Mouse (Mus musculus): ENCODE measurements around the gene Gm43518.
A peak's percentile ranks its signal among the peaks of the same experiment; 100 is the strongest.

Gm43518 gene

DNA sequence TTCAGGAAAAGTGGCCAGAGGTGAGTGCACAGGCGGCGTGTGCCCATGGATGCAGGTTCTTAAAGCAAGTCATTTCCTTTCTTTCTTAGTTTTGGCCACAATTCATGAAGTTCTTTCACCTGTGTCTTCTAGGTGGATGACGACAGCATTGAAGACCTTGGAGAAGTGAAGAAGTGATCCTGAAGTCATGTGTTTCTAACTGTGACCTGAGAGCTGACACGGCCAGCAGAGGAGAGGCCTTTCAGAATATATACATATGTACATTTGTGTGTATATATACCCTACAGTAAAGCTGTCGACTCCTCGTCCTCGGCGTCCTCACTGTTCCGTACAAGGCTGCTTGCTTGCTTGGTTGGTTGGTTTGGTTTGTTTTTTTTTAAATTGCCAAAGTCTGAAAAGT, at the start of gene Gm43518:
Gene Gm43518, plus strand, starts transcription at position 301 of the 400 bp plus-strand sequence.
- DNase-seq (ENCODE audit: low spot score in 2 of 2), result no peak

DNA sequence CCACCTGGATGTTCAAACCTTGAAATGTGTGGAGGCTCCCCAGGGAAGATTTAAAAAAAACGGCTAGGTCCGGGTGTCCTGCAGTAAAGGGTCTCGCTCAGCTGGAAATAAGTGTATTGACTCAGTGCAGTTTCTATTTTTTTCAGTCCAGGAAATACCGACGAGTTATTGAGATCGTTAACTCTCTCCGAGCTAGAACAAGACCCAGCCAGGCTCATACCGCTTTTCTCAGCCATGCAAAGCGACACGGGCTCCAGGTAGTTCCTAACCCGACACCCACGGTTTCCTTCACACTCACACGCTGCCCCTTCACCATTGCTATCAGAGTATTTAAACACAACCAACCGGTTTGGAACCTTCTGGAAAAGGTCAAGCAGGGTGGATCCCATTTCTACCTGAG, 49.2 kb upstream of the Gm43518 start:
- no peak for DNase-seq (ENCODE audit: low spot score in 2 of 2)

DNA sequence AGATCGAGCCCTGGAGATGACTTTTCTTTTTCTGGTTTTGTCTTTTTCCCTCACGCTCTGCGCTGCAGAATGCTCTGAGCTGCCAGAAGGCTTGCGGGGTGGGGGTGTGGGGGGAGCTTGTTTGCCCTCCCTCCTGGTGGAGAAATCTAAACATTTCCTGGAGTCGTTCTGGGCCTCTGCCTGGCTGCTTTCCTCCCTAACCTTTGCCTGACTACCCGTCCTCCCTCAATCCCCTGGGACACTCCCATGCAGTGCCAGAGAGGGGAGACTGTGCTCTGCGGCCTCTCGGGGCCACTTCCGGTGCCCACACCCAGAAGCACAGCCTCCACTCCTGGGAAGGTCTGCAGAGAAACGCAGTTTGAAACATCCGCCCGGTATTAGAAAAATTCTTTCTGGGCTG, 47.3 kb upstream of the Gm43518 start, which contains the start of gene Hcar1:
Gene Hcar1, minus strand, starts transcription at position 93 of the 400 bp plus-strand sequence.
- no peak for DNase-seq (ENCODE audit: low spot score in 2 of 2)

DNA sequence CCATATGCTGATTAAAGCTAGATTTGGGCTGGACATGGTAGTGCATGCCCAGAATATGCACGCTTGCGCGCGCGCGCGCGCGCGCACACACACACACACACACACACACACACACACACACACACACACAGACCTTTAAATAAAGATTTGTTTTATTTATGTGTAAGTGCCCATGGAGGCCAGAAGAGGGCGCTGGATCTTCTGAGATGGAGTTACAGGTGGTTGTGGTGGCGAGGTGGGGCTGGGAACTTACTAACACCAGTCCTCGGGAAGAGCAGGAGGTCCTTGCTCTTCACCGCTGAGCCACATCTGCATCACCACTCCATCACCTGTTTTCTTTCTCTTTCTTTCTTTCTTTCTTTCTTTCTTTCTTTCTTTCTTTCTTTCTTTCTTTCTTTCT, 46.4 kb upstream of the Gm43518 start:
- DNase-seq (ENCODE audit: low spot score in 2 of 2), result no peak

DNA sequence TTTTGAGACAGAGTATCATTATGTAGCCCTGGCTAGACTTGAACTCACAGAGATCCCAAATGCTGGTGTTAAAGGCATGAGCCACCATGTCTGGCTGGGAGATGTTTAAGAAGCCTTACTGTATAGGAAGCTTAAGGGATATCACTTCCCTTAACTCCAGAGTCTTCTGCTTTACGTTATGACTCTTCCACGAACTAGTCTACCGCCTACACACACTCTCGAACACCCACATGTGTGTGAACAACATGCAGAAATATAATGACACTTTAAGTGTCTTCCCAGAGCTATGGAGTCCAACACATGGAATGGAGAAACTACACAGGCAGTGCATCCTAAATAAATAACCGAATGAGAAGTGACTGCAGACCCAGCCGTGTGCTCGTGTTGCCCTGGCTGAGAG, 43.3 kb upstream of the Gm43518 start:
- peak in 1 of 2 experiments; percentile 32 for DNase-seq (ENCODE audit: low spot score in 2 of 2)

DNA sequence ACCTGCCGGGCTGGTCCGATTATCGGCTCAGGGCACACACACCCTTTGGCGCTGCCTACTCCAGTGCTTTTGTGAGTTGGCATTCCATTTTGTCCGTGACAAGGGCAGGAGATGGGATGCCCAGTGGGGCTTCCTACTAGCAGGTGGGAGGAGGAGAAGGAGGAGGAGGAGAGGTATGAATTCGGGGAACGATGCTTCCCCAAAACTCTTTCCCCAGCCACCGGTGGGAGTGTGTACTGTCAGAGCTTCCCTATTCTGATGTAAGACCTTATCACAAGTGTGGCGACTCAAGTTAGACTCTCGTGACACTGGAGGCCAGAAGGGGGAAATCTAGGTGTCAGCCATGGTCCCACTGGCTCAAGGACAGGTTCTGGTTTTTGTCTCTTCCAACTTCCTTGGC, 42.9 kb upstream of the Gm43518 start:
- no peak for DNase-seq (ENCODE audit: low spot score in 2 of 2)

DNA sequence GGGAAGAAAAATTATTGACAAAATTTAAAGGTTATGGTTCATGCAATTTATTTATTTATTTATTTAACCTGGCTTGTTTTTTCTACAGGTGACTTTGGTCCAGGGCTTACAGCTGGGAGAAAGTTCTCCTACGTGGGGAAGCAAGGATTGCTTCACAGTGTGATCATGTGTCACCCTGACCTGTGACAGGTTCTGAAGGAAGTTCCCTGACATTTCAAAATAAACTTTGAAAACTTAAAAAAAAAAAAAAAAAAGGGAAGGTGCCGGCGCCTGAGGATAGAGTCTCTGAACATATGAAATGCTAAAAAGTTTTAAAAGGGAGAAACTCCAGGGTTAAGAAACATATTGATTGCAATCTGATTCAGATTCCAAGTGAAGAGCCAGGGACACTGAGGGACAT, 40.9 kb upstream of the Gm43518 start:
- DNase-seq (ENCODE audit: low spot score in 2 of 2), result no peak

DNA sequence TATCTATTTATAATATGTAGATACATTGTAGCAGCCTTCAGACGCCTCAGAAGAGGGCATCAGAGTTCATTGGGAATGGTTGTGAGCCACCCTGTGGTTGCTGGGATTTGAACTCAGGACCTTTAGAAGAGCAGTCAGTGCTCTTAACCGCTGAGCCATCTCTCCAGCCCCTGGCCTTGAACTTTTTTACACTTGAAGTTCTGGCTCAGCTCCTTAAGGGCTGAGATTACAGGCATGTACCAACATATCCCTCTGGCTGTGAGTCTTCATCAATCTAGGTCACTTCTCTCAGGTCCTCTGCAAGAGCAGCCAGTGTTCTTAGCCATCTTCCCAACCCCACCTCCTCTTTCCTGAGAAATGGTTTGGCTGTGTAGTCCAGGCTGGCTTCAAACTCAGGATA, 36.9 kb upstream of the Gm43518 start:
- DNase-seq (ENCODE audit: low spot score in 2 of 2), result no peak

DNA sequence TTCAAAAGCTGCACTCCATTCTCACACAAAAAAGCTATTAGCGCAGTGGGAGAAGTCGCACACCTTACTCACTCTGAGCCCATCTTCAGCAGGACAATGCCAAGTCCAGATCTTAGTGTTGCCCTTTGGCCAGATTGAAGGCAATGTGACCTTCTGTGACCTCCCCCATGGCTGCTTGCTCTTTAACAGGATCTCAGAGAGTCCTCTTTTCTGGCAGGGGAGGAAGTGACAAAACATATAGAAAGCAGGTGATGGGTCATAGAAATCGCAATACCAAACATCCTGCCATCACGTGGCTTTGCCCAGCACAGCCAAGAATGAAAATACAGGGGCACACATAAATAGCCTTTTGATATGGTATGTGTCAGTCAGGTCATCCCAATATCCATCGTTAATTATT, 36.2 kb upstream of the Gm43518 start:
- DNase-seq (ENCODE audit: low spot score in 2 of 2), result no peak

DNA sequence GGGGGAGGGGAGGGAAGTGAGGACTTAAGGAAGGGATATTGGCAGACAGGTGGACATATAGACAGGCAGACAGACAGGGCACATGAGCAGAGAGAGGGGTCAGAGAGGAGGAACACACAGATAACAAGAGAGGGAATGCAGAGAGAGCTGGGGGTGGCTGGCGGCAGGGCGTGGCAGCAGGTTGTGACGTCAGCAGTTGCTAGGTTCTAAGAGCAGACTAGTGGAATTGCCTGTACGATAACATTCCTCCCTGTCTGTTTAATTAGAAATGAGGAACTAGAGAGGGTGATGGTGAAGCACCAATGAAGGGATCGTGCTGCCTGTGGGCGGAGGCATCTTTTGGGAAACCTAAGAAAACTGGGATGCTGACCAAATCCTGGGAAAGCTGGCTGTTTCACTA, 35.5 kb upstream of the Gm43518 start:
- DNase-seq (ENCODE audit: low spot score in 2 of 2), result peak; percentile 13 to 36

DNA sequence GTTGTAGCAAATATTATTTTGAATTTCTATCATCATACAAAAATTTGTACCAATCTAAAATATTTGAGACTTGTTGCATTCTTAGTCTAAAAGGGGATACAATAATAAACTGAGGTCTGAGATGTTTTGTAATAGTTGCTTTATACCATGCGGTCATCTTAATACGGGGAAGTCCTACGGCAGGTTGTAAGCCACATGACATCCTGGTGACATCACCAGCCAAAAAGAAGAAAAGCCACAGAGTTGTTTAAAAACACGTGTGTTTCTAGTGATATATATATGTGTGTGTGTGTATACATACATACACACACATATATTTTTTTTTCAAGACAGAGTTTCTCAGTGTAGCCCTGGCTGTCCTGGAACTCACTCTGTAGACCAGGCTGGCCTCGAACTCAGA, 33.7 kb upstream of the Gm43518 start:
- no peak for DNase-seq (ENCODE audit: low spot score in 2 of 2)

DNA sequence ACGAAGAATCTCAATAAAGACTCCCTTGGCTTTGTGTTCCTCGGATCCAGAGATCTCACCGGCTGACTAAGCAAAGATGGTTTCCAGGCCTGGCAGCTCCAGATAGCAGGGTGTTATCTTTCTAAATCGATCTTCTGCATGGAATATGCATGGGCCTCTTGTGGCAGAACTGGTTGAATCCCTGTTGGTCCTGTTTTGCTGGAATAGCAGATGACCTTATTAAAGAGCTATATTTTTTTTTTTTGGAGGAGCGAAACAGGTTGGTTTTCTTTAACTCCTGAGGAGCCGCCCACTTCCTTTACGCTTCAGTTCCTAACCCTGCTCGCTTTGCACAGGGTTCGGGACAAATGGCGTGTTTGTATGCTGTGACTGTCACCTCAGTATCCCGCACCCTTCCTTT, 30.8 kb upstream of the Gm43518 start:
- DNase-seq (ENCODE audit: low spot score in 2 of 2), result no peak

DNA sequence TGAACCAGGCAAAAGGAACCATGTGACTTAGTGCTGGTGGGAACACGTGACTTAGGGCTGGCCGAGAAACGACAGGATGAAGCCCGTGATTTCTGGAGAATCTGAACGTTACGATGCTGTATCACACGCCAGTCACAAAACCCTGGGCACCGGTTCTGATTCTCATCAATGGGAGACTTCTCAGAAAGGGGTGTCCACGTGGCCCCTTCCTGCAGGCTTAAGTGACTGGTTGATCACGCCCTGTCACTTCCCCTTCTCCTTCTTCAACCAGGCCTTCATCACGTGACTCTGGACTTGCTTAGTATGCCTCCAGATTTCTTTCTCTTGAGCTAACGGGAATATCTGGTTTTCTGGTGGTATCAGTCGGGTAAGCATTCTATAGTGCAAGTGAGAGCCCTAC, 29.9 kb upstream of the Gm43518 start:
- no peak for DNase-seq (ENCODE audit: low spot score in 2 of 2)

DNA sequence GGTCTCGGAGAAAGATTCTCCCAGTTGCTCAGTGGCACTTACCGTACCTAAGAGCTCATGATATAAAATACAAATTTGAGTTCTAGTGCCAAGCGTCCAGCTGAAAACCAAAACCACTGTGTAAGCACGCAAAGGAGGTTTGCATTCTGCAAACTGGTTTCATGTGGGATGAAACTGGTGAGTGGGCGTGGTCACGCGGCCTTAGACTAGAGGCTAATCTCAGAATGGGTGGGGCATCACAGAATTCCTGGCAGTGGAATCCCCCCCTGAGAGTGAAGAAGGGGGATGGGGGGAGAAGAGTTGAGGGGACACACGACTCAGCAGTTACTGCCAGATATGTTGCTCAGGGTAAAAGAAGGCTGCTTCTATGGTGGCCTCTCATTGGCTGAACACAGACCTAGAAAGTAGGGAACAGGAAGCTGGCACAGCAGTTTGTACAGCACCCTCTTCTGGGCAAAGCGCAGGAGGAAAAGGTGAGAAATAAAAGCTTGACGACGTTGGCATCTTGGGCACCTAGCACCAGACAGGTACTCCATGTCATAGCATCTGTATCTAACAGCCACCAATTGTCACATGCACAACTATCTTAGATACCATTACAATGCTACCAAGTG, 23.1 kb upstream of the Gm43518 start:
- DNase-seq (ENCODE audit: low spot score in 2 of 2), result no peak

DNA sequence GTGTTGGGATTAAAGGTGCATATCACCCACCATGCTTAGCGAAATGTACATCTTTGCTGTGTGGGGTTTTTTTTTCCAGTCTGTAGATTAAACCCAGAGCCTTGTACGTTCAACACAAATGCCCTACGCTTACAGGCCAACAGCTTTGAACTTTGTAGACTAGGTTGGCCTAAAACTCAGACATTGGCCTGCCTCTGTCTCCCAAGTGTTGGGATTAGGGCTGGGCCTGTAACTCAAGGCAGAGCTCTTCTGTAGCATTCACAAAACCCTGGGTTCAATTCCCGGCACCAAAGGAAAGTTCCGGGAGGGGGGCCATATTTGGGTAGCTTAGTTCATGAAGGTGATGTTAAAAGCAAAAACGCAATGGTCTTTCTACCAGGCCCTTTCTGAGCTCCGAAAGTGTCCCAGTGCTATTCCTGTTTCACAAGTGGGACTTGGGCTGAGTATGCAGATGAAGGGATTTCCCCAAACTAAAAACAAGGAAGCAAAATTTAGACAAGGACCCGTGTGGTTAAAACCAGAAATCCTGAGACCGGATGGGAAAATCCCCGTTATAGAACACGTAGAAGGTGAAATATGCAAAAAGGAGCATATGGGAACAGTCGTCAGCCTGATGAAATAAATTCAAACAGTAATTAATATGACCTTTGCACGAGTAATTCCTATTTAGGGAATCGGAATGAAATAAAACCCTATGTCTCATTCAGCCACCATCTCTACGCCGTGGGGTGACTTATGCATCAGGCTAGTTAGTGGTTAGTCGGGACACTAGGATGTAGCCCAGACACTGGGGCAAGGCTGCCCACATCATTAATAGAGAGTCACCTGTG, 20.9 kb upstream of the Gm43518 start:
- DNase-seq (ENCODE audit: low spot score in 2 of 2), result no peak

DNA sequence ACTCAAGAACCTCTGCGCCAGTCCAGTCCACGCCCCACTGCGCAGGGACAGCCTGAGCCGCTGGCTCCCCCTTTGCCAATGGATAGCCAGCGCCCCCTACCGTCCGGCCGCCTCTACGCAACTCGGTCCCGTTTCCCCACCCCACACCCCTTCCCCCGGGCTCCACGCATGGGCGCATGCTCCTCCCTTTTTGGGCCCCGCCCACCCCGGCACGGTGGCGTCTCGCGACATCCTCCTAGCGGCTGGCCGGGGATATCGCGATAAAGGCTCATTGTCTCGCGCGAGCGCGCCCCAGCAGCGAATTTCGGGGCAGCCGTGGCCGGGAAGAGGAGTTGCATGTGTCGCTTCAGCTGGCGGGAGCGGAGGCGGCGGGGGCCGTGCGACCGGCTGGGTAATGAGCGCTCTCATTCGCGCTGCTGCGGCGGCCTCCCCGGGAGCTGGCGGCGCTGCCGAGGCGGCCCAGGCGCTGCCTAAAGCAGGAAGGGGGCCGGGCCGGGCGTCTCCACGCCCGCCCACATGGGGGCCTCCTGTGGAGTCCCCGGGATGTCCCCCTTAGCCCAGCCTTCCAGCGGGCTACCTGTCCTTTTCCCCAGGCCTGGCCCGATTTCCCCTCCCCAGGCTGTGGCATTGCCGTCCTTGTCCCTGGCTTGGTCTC, 20.1 kb upstream of the Gm43518 start, which contains the start of gene Denr:
Gene Denr, plus strand, starts transcription at position 200 of the 655 bp plus-strand sequence.
- peak; percentile 97 to 99 for DNase-seq (ENCODE audit: low spot score in 2 of 2)

DNA sequence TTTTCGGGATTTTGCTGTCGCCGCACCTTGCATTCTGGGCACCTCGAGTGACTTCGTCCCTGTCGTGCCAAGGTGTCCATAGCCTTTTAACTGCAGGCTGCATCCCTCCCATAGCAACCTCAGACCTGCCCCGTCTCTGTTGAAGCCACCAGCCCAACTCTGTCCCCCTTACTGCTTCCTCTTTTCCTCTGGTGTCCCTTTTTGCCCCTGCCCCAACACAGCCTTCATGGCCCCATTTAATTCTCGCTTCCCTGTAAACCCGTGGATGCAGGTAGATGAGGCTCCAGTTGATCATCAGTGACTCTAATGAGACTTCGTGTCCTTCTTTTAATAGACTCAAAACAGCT, 19.6 kb upstream of the Gm43518 start:
- DNase-seq (ENCODE audit: low spot score in 2 of 2), result no peak

DNA sequence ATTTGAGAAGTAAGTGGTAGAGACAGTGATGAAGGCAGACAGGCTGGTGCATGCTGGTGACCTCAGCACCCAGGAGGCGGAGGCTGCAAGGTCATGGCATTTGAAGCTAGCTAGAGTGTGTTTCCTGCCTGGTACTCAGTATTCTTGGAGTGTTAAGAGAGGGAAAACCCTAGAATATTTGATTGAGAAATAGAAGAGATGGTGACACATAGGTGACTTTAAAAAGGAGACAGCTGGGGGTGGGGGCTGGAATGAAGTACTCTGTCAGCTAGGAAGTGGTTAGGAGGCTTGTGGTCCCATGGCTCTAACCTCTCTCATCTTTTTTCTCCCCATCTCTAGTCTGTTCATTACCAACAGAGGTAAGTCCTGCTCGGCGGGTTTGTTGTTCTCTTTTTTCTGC, 12.4 kb upstream of the Gm43518 start:
- DNase-seq (ENCODE audit: low spot score in 2 of 2), result no peak

DNA sequence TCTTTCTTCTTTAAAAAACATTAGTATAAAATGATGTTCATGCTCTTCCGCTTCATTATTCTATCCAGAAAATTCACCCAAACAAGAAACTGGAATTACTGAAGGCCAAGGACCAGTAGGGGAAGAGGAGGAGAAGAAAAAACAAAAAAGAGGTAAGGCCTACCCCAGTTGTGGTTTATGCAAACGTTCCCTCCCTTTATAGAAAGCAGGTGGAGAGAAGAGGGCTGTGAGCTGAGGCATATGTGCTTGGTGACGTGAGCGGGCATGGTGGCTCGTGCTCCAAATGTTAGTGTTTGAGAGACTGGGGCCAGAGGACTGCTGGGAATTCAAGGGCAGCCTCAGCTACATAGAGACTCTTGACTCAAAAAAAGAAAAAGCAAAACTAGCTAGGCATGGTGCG, 5.1 kb upstream of the Gm43518 start:
- DNase-seq (ENCODE audit: low spot score in 2 of 2), result no peak

DNA sequence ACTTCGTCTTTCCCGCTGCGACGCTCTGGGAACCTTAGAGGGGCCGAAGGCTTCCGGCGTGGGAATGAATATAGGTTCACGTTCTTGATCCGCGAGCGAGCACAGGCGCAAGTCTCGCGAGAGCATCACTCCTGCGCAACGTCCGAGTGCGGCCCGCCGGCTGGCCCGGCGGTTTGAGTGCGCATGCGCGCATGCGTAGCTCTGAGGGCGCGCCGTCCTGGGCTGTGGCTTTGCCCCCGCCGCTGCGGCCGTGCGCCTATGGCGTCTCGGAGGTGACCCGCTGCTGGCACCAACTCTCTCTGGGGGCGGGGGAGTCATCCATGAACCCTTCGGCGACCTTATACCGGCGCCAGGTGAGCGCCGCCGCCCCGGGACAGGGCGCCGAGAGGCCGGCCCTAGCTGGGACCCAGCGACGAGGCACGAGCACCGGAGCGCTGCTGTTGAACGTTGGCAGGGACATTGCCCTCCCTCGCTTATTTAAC, 3.3 kb downstream of the Gm43518 start, which contains the start of gene Ccdc62:
Gene Ccdc62, plus strand, starts transcription at position 172 of the 482 bp plus-strand sequence.
- peak; percentile 84 to 92 for DNase-seq (ENCODE audit: low spot score in 2 of 2)

DNA sequence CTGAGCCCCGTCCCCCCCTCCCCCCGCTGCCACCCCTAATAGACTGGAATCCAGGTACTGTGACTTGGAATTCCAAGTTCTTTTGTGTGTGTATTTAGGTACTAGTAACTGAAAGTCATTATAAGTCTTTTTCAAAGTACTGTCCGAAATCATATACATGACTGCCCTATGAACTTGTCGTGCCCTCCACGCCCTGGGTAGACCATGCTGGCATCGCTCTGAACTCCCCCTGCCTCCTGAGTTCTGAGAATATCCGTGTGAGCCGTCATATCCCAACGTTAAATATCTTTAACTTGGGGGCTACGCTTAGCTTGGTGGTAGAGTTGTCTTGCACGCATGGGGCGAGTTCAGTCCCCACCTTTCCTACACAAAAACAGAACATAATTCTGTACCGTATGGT, 3.9 kb downstream of the Gm43518 start:
- DNase-seq (ENCODE audit: low spot score in 2 of 2), result no peak

DNA sequence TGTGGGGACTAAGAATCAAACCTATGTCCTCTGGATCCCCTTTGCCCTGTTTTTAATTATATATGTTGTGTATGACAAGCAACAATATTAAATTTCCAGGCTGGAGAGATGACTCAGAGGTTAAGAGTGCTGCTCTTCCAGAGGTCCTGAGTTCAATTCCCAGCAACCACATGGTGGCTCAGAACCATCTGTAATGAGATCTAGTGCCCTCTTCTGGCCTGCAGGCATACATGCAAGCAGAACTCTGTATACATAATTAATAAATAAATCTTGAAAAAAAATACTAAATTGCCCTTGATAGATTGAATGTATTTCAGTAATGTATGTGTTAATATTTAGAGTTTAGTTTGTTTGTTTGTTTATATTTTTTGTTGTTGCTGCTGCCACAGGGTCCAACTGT, 5.7 kb downstream of the Gm43518 start:
- no peak for DNase-seq (ENCODE audit: low spot score in 2 of 2)

DNA sequence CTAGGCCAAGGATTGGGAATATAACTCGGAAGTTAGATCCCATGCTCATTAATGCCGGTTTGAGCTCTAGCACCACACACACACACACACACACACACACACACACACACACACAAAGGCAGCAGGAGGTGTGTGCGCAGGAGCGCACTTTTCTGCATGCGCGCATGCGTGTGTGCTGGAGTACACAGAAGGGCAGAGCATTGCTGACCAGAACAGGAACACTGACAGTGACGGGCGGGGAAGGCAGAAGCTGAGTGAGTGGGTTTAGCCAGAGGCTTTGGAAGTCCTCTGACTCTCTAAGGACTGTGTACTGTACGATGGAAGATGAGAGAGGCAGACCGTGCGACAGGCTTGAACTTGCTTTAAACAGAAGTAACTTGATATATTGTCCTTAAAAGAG, 6.3 kb downstream of the Gm43518 start:
- no peak for DNase-seq (ENCODE audit: low spot score in 2 of 2)
